Mouse (Mus musculus) B cell, adult 67 days (primary cell): ENCODE data around the gene Gm6657. TPM values are rescaled to one million over a fixed set of nuclear protein-coding genes. Genes with fewer than 3 reads are reported as not detected.

Experiments
- total RNA-seq, 2 experiments: library from RNA; stranded (reverse); gene quantifications; 4 replicates each; pipeline ENCODE4 v1.2.4; 2023

Gm6657 gene
- total RNA-seq: not detected

GRCm38 (mm10) chr12:78193942-78194341, at the start of gene Gm6657:
Gene Gm6657 (plus strand): TSS chr12:78194242.

GRCm38 (mm10) chr12:78225707-78226518, 31.9 kb downstream of the Gm6657 start, which contains the start of gene Gphn:
Gene Gphn (plus strand): TSS chr12:78226379.

Other genes with a start within 250 kb of the Gm6657 start
- gene Gphn, start 32.1 kb downstream of the Gm6657 start, total RNA-seq: 10 to 100 TPM; 15.7 to 15.8 TPM